Mouse (Mus musculus): ENCODE measurements around the gene Dnal4.
A peak's percentile ranks its signal among the peaks of the same experiment; 100 is the strongest.
"Not testable (repeated sequence)": the region's sequence is repeated elsewhere in the genome, so short reads cannot be mapped to it uniquely, and the experiment has no call there.

The Dnal4 gene

DNA sequence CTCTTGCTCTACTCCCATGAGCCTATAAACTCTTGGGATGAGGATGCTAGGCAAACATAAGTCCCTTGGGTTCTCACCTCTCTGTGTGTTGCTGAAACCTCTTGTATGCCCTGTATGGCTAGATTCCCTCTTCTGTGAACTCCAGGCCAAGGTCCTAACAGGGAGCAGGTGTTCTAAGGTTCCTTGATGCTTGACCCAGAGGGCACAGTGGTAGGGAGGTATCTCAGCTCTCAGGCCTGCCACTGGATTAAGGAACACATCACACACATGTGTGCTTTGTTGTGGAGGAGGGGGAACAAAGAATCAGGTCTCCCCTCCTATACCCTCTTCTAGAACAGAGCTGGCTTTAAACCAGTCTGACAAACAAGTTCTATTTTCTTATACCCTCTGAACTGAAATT lies at the start of gene Dnal4:
Dnal4 (minus strand) TSS at position 101 of the 400 bp plus-strand sequence.
- DNase-seq, result no peak

DNA sequence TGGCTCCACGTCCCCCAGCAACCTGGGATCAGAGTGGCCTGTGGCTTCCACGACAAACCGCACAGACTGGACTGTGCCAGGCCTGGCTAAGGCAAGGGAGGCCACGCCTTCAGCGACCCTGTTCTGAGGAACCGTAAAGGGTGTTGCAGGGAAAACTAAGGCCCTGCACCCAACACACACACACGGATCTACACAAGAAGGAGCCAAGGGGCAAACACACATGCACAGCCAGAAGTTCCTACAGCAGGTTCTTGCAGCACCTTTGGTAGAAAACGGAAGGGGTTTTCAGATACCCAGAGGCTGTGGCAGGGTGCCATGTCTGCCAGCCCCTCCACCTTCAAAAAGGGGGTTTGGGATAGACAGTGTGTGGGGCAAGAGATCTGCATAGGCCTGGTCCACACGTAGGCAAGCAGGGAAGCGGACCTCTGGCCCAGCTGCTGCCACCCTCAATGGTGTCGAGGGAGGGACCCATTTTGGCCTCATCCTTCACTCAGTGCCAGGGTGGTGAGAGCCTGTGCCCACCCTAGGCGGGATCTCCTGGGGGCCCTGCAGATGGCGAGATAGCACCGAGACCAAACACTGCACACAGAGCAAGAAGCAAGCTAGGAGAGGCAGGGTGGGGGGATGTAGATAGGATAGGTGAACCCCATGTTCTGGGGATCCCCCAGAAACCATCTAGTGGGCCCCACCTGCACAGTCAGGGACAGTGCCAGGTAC lies 49.6 kb upstream of the Dnal4 start:
- DNase-seq, result no peak

GRCm38 (mm10) chr15:79826221-79826935 lies 48.7 kb upstream of the Dnal4 start:
- no peak for DNase-seq

- DNase-seq, result no peak
Observed at GRCm38 (mm10) chr15:79825146-79825825, 47.6 kb upstream of the Dnal4 start.

GRCm38 (mm10) chr15:79823588-79824280 lies 46.1 kb upstream of the Dnal4 start:
- DNase-seq, result peak; percentile 53

DNA sequence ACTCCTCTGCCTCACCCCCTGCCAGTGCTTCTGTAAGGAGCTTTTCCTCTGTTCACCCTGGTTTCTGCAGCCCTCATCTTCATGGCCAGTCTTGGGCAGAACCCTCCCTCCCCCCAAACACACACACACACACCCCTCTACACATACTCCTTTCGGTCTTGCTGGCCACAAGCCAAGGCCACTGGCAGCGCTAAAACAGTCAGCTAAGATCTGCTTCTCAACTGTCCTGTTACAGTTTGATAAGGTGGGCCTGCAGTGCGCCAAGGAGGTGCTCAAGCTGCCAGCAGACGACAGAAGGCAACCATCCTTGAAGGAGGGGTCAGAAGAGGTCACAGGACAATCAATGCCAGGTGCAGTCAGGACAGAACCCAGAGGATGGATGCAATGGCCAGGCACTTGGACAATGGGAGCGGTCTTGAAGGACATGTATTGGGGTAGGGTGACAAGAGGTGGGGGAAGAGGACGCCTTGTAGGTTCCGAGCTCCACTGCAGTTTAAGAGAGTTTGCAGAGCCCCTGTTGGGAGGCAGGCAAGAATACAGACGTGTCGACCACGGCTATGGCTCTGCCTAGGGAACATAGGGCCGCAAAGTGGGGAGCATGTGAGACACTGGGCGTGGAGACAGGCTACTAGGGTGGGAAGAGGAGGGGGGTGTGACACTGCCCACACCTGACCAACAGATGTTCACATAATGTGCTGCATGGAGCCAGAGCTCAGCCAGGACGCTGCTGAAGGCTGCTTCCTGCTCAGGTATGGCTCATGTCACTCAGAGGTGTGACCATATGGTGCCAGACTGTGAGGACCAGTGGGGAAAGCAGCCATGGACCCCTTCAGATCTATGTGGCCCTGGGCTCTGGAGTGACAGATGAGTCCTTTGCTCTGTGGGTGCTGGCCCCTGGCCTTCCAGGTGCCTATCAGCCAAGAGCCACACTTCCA lies 44.9 kb upstream of the Dnal4 start:
- DNase-seq, result no peak

GRCm38 (mm10) chr15:79818325-79818724 lies 40.7 kb upstream of the Dnal4 start:
- DNase-seq, result no peak

GRCm38 (mm10) chr15:79813666-79814258 lies 36.1 kb upstream of the Dnal4 start:
- no peak for DNase-seq

- not testable (repeated sequence) for DNase-seq
Observed at GRCm38 (mm10) chr15:79812840-79813239, 35.2 kb upstream of the Dnal4 start.

DNA sequence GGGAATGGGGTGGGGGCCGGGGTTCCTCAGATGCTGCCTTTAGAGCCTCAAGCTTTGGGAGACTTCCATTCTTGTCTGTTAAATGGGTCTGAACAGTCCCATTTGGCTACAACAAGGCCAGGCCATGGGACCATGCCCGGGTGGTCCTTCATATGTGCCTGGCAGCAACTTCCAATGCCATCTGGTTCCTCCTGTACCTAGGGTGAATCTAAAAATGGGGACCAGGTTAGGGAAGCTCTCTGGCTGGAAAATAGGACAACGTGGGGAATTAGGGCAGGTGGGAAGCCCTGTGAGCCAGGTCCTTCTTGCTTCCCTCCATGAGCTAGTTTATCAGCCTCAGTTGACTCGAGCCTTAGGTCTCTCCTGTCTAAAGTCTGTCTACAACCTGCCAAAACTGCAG lies 33.3 kb upstream of the Dnal4 start:
- no peak for DNase-seq

DNA sequence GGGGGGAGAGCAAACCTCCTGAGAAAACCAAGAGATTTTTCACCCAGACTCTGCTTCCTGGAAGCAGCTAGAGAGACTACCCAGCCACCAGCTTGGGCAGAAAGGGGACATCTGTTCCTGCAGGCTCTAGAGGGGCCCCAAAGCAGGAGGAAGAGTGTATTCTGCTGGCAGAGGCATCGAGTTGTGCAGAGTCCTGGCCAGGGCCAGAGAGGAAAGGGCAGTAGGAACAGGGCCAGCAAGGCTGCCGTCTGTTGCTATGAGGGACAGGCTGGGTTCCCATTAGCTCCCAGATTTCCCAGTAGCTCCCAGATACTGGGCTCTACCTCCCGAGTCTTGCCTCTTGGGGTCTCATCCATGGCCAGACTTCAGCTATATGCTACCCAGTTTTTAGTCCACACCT lies 32.4 kb upstream of the Dnal4 start:
- DNase-seq, result no peak

DNA sequence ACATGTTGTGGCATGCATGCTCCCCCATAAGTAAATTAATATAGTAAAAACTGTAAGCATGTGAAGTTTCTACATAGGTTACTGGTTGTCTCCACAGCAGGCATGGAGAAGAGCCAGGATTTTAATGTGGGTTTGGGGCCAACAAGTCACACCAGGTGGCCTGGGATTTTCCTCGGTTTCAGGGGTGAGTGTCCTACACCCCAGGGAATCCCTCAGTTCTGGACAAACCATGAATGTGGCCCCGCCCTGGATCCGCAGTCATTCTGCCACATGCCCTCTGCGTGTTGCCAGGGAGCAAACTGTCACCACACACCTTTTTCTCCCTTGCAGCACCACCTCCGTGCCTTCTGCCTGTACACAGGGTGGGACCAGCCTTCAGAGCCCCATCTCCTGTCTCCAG lies 31.0 kb upstream of the Dnal4 start:
- no peak for DNase-seq

DNA sequence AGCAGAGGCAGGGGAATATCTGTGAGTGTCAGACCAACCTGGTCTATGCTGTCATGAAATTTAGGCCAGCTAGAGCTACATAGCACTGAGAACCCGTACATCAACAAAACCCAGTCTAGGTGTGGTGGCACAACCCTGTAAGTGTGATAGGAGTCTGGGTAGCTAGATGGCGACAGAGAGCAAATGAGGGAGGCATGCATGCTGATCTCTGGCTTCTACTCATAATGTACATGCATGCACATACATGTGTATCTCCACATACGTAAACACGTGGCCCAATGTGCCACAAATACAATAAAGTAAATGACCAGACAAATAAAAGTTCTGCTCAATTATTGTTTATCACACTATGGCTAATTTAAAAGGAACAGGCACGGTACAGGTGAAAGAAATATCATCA lies 30.5 kb upstream of the Dnal4 start:
- peak; percentile 51 for DNase-seq

DNA sequence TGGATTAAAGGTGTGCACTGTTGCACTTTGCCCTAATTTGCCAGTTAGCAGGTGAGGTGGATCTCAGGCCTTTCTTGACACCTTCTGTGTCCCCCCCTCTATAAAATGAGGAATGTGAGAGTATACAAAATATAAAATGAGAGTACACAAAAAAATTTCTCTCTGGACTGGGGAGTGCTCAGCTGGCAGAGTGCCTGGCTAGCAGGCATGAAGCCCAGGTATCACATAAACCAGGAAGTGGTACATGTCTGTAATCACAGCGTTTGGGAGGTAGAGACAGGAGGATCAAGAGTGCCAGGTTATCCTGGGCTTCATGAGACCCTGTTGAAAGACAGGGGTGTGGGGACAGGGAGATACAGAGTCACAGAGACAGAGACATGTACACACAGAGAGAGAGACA lies 29.4 kb upstream of the Dnal4 start:
- no peak for DNase-seq

DNA sequence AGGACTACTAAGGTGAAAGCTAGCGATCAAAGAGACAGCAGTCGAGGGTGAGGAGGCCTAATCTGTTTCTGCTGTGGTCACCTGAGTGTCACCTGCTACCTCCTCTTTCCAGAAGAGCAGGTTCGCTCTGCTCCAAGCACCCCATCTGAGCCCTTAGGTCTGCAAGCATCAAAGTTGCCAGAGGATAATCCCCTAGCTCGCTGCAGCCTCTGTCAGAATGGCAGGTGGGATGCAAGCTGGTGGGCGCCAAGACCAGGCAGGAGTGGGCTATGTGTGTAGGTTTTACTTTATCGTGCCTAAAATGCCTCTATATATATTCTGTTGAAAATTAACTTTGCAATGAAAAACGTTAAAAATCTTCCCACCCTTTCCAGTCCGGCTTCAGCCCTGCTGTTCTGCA lies 27.6 kb upstream of the Dnal4 start:
- no peak for DNase-seq

- no peak for DNase-seq
Observed at GRCm38 (mm10) chr15:79804352-79805071, 26.9 kb upstream of the Dnal4 start, which contains the start of gene Nptxr. TSS of gene Nptxr (minus strand) at chr15:79804766.

DNA sequence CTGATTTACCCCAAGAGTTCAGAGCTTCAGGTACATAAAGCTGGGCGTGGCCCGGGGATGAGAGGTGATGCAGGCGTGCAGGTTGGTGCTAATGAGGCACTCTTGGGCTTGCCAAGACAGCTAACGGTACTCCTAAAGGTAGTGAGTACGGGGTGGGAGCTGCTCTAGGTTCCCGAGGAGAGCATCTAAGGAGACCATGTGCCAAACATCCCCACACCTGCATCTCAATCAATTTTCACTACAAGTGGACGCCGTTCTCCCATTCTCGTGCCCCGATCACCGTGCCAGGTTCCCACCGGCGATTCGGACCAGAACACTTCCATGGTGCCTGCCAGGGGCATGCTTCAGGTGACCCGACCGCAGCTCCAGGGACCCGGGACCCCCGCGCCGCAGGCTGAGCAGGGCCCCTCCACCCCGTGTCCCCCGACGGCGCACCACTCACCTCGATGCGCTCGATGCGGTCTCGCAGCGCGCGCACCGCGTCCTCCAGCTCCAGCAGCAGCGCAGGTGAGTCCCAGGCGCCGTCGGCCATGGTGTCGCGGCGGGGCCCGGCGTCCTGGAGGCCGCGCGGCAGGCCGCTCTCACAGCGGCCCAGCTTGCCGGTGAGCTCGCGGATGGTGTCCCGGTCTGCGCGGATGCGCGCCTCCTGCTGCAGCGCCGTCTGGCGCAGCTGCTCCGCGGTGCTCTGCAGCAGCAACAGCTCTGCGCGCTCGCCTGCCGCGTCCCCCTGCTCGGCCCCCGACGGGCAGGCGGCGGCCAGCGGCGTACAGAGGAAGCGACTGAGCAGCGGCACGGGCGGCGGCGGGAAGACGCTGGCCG lies 26.1 kb upstream of the Dnal4 start:
- DNase-seq, result no peak

GRCm38 (mm10) chr15:79802304-79802703 lies 24.7 kb upstream of the Dnal4 start:
- no peak for DNase-seq

DNA sequence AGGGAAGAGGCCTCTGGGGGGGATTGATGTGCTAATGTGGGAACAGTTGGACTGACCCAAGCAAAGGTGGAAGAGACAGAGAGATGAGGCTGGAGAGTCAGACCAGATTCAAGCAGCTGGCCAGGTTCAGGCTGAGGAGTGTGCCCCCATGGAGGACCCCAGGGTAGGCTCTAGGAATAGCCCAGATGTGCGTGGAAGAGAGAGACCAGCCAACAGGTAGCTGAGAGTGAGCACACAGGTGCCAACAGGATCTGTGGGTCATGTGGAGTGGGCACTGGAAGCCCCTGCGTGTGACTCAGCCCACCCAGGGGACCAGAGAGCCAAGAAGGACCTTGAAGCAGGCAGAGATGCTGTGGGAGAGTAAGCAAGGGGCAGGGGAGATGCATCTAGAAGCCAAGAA lies 24.0 kb upstream of the Dnal4 start:
- no peak for DNase-seq

- no peak for DNase-seq
Observed at GRCm38 (mm10) chr15:79800701-79801100, 23.1 kb upstream of the Dnal4 start.

Data from kidney, adult 9 months (tissue).